Mouse (Mus musculus) adrenal gland (tissue): Measurements from ENCODE around the gene Specc1l.

Experiments
- intact Hi-C: fragments of 180-260 bp; cut with DNase I; formaldehyde crosslinking; loops from one replicate; pipeline ENCODE4 v1.15.1; 2025
- long read RNA-seq, 2 experiments: library from polyadenylated mRNA; unstranded; transcript quantifications; one replicate each; pipeline ENCODE4 v2.0.0; 2020; ENCODE audit warnings: borderline replicate concordance in 1 of 2; ENCODE audit not compliant: insufficient replicate concordance in 1 of 2

Specc1l gene
- long read RNA-seq, experiment 1, partial matches to known transcripts, result 10 of 14 reads
- long read RNA-seq, experiment 1, other reads (novel, unspliced or antisense), result 4 of 14 reads
- long read RNA-seq, experiment 2, partial matches to known transcripts, result 17 of 24 reads
- long read RNA-seq, experiment 2, other reads (novel, unspliced or antisense), result 7 of 24 reads

DNA sequence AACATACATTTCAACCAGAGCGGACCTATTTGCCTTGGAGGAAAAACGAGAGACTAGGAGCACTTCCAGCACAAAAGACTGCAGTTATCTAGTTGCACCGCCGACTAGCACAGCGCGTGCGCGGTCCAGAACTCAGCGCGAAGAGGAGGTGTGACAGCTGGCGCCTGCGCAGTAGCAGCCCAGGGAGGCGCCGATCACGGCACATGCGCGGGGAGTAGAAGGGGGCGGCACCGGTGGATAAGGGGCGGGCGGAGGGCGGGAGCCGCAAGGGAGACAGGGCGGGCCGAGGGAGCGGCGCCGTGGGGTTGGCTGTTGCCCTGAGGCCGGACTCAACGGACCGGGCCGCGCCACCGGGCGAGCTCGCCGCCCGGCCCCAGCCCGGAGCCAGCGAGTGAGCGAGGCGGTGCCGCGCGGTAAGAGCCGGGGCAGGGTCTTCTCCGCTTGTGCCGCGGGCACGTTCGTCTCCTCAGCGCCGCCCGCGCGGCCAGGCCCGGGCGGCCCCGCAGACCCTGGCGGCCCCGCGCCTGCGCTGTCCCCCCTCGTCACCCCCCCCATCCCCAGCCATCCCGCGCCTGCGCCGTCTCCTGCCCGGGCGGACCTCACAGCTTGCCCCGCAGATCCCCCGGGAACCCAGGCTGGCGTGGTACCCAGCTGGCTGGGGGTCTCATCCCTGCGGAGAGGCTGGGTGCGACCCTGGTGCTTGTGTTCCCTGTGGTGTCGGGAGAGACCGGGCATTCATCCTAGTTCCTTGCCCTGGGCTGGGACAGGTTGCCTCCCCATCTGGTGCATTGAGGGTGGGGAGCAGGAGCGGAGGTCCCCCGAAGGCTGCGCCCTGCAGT lies at the start of gene Specc1l:
TSS of gene Specc1l (plus strand) at position 267 of the 839 bp plus-strand sequence.
- intact Hi-C loops, result no loop called here

DNA sequence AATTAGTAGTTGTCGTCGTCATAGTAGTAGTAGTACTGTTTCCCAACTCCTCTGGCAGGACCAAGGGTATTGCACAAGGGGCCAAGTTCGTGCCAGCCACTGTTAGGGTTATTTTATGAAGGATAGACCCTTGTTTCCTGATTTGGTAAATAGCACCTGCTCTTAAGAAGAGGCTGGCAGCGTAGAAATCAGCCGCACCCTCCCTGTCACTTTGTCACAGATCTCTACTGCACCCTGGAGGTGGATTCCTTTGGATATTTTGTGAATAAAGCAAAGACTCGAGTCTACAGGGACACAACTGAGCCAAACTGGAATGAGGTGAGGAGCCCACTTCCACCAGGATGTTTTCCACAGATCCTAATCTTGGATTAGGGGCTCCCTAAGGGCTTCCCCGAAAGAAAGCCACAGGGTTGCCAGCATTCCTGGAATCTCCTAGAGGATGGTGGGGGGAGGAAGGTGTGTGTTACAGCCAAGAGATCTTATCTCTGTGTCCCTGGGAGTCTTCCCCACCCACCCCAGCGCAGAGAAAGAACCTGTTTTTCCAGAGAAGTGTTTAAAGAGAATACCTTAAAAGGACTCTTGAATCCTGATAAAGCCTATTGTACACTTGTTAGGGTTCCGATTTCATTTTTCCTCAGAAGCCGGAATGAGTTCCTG lies 45.9 kb upstream of the Specc1l start:
- intact Hi-C loops, result no loop called here

DNA sequence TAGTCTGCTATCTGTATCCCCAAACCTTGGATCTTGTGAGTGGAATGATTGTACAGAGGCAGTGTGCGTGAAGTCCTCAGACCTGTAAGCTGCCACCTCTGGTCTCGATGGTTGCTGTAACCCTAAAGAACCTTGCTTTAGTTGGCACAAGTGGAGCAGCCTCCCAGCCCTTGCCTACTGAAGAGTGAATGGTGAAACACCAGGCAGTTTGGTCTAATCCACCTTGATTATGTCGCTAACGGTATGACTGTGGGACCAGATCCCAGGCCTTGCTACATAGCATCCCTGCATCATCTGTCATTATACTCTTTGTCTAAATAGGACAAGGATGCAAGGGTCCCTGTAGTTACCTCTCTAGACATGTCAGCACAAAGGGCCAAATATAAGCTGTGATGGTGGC lies 45.3 kb upstream of the Specc1l start:
- intact Hi-C loops, result no loop called here

DNA sequence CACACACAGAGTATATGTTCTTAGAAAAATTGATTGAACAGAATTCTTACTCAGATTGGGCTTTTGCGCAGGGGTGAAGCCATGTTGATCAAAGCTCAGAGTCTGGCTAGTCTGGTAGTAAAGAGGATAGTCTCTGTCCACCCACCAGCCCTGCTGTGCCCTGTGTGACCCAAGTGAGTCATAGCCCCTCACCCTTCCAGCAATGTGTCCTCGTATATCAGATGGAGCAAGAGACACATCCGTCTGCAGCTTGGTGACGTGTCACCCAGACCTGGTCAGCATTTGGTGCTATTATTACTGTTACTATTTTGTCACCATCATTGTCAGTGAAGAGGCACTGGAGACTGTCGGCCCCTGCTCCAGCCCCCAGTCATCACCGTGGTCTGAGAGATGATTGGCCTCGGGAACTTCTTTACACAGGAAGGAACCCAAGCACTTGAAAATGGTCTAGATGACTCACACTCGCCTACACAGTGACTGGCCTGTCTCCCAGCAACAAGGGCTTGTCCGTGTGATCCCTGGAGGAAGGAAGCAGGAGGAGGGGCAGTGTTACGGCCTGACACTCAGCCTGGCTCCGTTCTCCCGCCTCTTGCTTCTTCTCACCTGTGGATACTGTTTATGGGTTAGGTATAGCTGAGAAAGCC lies 41.5 kb upstream of the Specc1l start:
- intact Hi-C loops, result no loop called here

DNA sequence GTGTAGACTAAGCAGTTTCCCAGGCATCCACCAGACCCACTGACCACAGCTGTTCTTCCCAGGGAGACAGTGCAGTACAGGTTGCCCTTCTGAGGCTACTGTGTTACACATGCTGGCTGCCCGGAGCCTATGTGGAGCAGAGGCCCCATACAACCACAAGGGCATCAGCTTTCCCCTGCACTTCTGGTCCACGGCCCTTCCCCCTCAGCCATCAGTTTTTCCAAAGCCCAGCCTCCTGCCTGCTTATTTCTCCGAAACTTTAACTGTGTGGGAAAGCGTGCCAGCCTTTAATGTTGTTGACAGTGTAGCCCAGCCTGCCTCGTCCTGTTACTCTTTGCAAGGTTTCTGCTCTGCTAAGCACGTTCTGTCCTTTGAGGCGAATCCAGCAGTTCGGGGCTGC lies 38.8 kb upstream of the Specc1l start:
- intact Hi-C loops, result no loop called here

DNA sequence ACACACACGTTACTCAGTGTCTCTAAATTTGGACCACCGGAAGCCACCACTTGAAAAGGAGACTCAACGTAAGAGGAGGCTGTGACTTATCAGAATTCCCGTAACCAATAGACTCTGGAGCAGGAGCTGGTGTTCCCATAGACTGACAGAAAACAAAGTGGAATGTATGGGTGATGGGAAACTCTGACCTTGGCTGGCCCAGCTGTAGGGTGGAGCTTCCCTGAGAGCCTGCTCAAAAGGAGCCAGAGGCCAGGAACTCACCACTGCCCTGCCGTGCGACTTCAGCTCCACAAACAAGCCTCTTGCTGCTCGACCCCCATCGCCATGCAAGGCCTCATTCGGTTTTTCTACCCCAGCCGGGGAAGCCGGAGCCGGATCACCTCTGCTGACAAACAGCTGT lies 38.2 kb upstream of the Specc1l start:
- intact Hi-C loops, result no loop called here

DNA sequence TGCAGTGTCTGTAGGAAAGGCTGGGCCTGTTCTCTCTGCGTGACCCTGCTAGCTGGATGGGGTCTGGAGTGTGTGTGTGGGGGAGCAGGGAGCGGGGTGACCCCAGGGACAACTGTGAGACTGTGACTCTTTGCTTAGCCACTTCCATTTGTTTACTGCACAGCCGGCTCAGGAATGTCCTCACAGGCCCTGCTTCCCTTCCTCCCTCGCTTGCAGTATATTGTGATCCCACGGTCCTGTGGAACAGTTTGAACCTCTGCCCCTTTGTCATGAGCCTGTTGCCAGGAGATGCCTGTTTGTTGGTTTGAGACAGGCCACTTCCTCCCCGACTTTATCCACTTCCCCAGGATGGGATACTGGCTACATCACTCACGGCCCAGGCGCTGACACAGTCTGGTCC lies 35.4 kb upstream of the Specc1l start:
- intact Hi-C loops, result no loop called here

DNA sequence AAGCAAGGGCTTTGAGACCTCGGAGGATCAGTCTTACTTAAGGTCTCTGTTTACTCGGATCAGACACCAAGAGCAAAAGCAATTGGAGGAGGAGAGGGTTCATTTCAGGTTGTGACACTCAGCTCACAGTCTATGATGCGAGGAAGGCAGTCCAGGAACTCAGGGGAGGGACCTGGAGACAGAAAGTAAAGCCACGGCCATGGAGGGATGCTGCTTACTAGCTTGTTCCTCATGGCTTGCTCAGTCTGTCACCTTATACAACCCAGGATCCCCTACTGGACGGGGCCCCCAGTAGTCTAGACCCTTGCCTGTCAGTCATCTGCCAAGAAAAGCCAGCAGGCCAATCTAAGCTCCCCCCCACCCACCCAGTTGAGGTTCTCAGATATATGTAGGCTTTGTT lies 33.0 kb upstream of the Specc1l start:
- intact Hi-C loops, result no loop called here

DNA sequence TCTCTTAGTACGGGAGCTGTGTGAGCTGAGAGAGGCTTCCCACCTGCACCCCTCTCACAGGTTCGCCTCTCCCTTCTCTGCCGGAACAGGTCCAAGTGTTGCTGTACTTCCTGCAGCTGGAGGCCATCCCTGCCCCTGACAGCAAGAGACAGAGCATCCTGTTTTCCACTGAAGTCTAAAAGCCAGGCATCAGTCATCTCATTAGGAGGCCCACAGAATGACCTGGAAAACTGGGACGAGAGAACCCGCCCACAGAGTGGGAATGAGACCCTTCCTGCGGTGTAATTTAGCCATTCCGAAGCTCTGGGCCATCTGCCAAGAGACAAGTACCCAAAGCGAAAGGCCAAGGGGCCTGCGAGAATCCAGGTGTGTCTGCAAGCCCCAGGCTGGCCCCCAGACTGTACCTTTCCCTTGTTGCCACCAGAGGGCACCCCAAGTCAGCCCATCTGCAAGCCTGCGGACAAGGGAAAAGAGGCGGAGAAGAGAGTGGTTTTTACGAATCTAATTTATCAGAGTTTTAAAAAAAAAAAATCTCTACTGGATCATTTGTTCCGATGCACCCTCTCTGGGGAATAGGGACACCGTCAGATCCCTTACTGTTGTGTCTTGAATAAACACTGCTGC lies 29.6 kb upstream of the Specc1l start:
- intact Hi-C loops, result loop anchor here (1.0 to 5.0 kb wide), 2 partner anchors 69 to 255 kb away; no protein-coding TSS in a partner anchor

DNA sequence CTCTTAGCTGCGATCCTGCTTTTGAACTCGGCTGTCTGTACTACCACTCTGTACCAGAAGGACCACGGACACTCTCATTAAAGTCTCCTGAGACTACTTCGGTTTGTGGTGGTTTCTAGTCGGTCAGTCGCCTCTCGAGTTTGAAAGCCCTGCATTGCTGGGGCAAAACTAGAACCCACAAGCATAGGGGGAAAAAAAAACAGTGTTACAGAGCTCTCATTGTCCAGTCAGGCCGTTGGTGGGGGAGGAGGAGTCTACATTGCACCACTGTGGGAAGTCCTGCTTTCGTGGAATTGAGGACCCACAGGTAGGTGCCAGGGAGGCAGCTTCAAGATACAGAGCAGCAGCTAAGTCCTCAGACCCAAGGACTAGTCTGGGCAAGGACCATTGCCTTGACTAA lies 27.0 kb upstream of the Specc1l start:
- intact Hi-C loops, result loop anchor here (5.0 kb wide), 1 partner anchor 252 kb away; no protein-coding TSS in a partner anchor

DNA sequence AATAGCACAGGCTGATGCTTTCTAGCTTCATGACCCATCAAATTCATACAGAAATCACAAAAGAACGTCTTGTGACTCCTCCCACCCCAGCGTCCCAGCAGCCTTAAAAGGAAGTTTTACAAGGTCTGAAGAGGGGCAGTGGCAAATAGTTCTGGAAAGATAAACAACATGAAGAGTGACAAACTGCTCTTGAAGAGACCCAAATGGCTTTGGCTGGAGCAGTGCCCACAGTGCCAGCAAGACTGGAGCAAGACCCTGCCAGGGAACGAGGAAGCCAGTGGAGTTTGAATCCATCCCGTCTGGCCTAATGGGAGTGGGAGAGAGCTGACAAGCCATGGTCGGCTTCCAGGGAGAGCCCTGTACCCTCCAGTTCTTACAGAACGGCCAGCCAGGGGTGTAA lies 25.3 kb upstream of the Specc1l start:
- intact Hi-C loops, result no loop called here

DNA sequence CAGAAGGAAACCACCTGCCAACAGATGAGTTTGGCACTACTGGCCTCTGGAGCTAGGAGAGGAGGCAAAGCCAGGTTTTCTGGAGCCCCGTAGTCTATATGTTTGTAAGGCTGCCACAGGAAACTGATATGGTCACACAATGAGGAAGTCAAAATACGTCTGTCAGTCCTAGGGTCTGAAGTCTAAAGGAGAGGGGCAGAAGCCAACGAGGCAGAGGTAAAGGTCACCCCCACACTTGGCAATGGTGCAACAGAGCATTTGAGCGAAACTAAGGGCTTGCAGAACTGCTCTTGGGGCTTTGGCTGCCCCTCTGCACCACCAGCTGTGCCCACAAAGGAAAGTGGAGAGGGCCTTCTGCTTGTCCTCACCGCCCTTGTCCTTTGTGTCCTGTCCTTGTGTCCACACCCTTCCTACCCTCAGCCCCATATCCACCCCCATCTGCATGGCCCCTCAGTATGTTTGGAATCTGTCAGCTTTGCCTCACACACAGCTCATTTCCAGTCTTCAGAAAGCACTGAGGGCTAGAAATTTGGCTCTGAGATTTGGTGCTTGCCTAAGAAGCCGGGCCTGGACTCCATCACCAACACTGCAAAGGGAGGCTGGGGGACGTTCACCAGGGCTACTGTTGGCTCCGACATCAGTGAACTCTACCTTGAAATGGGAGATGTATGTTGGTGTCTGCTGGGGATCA lies 24.4 kb upstream of the Specc1l start:
- intact Hi-C loops, result no loop called here

DNA sequence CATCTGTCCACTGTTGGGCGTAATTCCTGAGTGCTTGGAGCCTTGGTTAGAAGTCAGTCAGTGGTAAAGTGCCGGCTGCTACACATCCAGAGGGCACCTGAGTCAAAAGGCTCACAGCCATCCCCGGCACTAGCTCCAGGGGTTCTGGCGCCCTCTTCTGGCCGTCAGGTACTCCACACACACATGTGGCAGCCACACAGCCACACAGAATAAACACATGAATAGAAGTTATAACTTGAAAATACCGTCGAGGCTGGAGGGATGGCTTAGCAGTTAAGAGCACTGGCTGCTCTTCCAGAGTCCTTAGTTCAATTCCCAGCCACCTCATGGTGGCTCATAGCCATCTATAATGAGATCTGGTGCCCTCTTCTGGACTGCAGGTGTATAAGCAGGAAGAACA lies 20.2 kb upstream of the Specc1l start:
- intact Hi-C loops, result no loop called here

DNA sequence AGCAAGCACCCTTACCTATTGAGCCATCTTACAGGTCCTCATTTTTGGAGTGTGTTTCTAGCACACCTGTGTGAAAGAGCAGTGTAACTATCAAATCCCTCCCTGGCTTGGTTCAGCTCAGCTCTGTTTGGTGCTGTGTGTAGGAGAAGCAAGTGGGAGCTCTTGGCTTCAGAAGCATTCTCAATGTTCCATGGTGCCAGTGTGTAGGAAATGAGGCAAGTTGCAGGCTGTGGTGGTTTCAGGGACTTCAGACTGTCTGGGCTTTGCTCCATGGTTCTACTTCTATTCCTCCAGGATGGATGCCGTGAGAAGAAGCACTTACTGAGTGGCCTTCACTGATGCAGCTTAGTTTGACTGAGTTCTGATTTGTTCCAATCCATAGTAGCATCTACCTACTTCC lies 14.1 kb upstream of the Specc1l start:
- intact Hi-C loops, result no loop called here

DNA sequence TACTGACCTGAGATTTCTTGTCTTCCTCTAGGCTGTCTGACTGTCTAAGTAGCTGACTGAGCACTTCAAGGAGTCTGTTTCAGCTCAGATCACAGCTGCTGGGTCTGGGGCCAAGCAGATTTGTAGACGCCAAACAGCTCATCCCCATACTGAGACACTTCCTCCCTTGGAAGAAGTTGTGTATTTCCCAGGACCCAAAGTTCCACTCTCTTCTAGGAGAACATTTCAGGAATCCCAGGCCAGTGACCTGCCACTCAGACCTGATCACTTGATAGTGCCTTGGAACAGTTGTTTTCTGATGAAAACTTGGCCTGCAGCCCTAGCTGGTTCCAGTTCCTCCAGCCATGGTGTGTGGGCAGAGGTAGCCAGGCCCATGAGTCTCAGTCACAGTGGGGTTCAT lies 11.1 kb upstream of the Specc1l start:
- intact Hi-C loops, result no loop called here

DNA sequence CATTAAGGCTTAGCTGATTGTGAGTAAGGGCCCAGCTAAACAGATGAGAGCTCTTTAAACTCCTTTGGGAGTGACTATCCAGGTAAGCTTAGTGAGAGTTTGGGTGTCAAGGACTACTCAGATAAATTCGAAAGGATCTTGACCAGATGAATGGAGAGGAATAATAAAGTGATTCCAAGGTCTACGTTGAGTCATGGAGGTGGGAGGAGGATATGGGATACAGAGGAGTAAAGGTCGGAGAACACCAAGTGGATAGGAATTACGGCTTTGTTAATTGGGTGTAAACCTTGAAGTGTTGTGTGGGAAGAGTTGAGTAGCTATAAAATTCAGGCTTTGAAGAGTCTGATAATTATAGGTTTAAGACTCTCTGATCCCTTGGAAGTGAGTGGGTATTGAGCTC lies 5.7 kb upstream of the Specc1l start:
- intact Hi-C loops, result no loop called here

DNA sequence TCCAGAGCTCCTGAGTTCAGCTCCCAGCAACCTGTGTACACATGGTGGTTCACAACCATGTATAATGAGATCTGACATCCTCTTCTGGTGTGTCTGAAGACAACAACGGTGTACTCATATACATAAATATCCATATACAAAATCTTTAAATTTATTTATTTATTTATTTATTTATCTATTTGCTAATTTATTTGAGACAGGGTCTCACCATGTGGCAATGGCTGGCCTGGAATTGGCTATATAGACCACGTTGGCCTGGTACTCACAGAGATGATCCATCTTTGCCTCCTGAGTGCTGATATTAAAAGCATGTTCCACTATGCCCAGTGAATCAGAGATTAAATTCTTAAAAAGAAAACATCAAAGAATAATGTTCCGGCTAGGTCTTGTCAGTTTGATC lies 1.0 kb upstream of the Specc1l start:
- intact Hi-C loops, result no loop called here

DNA sequence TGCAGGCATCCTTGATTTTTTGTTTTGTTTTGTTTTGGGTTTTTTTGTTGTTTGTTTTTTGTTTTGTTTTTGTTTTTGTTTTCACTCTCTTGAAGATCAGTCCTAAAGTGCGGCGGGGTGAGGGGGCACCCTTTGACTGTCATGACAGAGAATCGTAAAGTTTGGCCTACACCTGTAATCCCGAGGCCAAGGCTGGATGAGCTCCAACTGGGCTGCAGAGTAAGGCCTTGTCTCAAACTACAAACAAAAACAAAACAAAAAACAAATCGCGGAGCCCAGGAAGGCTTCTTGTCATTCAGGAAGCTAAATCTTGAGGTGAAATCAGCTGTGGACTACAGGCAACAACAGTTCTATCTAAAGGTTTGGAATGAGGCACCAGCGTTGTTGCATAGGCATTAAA lies 1.1 kb downstream of the Specc1l start:
- intact Hi-C loops, result no loop called here

DNA sequence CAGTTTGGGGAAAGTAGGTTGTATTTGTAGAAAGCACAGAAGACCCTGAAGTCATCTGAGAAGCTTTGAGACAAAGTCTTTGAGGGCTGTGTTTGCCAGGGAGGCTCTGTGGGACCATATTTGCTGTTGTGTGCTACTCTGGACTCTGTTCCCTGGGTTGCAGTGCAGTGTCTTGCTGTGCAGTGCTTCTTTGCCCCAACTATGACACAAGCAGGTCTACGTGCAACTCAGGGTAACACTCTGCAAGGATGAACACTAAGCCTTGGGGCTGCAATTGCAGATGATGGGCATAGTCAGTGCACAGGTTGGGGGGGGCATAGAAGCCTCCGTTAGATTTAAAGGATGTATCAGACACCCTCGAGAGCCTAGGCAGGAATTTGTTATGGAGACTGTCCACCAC lies 8.8 kb downstream of the Specc1l start:
- intact Hi-C loops, result no loop called here

DNA sequence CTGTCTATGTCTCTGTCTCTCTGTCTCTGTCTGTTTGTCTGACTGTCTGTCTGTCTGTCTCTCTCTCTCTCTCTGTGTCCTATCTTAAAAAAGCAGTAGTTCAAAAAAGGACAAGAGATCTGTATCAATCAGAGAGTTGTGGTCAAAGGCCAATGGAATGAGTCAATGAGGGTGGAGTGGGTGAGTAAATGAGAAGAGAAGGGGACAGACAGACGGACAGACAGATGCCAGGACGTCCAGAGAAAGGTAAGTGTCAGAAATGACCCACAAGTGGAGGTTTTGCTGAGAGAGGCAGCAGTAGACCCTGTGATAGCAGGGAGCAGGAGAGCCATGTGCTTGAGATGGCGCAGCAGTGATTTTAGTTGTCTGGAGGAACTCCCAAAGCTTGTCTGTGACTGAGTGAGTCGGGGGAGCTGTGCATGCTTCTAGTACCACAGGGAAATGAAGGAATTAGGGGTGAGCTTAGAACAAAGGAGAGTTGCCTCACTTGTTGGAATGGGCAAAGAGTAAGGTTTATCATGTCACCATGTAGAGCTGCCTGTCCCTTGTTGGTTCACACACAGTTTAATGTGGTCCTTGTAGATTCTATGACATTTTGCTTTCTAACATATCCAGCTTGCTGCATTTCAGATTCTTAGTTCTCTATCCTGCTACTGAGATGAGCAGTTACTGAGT lies 10.2 kb downstream of the Specc1l start:
- intact Hi-C loops, result no loop called here
